Mouse (Mus musculus): ENCODE measurements around the gene Dapk1.

DNA sequence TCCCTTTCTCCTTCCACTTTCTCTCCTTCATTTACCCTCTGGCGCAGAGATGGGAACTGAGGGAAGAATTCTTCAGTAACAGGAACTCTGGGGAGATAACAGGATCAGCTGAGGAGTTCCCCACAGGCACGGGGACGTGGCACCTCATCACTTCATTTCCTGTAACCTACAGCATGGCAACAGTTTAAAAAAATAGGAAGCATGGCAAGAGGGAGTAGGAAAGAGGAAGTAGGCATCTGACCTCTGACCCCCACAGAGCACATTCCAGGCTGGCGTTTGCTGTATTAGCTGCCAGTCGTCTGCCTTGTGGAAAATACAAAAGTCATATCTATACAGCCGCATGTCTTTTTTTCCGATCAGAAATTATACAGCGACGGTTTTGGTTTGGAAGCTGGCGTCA is 68.9 kb downstream of the Dapk1 start:
- TF ChIP-seq POLR2A (IDR thresholded peaks at IDR 0.05; ENCODE audit: insufficient read depth, low read depth, low read length) (no peak), CTCF (IDR thresholded peaks at IDR 0.05) (no peak)

All from heart, adult 2 months (tissue).